ENCODE assay signal across 21 mouse cellular contexts in genomic region chr2:7552887-7553286, GRCm38 (mm10). TPM values are rescaled to one million over a fixed set of nuclear protein-coding genes. Genes with fewer than 3 reads are reported as not detected.
DNase-seq lines count a peak whose midpoint lies in the region; ATAC-seq lines count a peak whose summit lies in the region.
"Had no signal": no experiment of that assay in that cellular context is flagged by ENCODE, and none has a peak within 500 bp of the region (broad histone marks: within the 10 kb centered on the region; RNA-seq: fewer than 3 reads in every experiment).

No protein-coding gene starts in this region.

- no peaks in the 10 kb centered on the region for H3K36me3 ChIP-seq in kidney, embryonic 14.5 days (ENCODE audit: control insufficient read depth, insufficient read depth, low read length)
- H3K36me3 ChIP-seq in intestine, embryonic 16.5 days (ENCODE audit: control insufficient read depth, insufficient read depth, low read length), result no peaks in the 10 kb centered on the region
- no peaks in the 10 kb centered on the region for H3K36me3 ChIP-seq in kidney, embryonic 16.5 days (ENCODE audit: insufficient read depth, low read length)
- no peaks in the 10 kb centered on the region for H3K36me3 ChIP-seq in forebrain, embryonic 10.5 days (replicated peaks)
- no peaks in the 10 kb centered on the region for H3K36me3 ChIP-seq in hindbrain, embryonic 12.5 days
- H3K36me3 ChIP-seq: embryonic facial prominence, embryonic 12.5 days; heart, embryonic 15.5 days; limb, embryonic 12.5 days; liver, embryonic 12.5 days; midbrain, embryonic 13.5 days had no signal

- no peak overlapping the region for H3K9ac ChIP-seq in kidney, embryonic 14.5 days (ENCODE audit: low read depth, low read length)
- no peak overlapping the region for H3K9ac ChIP-seq in intestine, embryonic 16.5 days (ENCODE audit: low read depth, low read length)
- no peak overlapping the region for H3K9ac ChIP-seq in kidney, embryonic 16.5 days (replicated peaks; ENCODE audit: low read length)
- H3K9ac ChIP-seq in hindbrain, embryonic 12.5 days, result no peak overlapping the region
- H3K9ac ChIP-seq: embryonic facial prominence, embryonic 12.5 days; forebrain, embryonic 13.5 days; heart, embryonic 15.5 days; hindbrain, embryonic 14.5 days; limb, embryonic 12.5 days; liver, embryonic 12.5 days; midbrain, embryonic 13.5 days had no signal

- H3K9me3 ChIP-seq in kidney, embryonic 14.5 days (ENCODE audit: control insufficient read depth, low read length), result no peaks in the 10 kb centered on the region
- H3K9me3 ChIP-seq in intestine, embryonic 16.5 days (ENCODE audit: control insufficient read depth, low read length), result no peaks in the 10 kb centered on the region
- H3K9me3 ChIP-seq in kidney, embryonic 16.5 days (ENCODE audit: low read length), result no peaks in the 10 kb centered on the region
- H3K9me3 ChIP-seq in forebrain, embryonic 10.5 days, result no peaks in the 10 kb centered on the region
- no peaks in the 10 kb centered on the region for H3K9me3 ChIP-seq in hindbrain, embryonic 12.5 days (replicated peaks)
- H3K9me3 ChIP-seq: embryonic facial prominence, embryonic 12.5 days; forebrain, embryonic 13.5 days; heart, embryonic 15.5 days; limb, embryonic 12.5 days; liver, embryonic 12.5 days; midbrain, embryonic 13.5 days had no signal

- ATAC-seq in kidney, embryonic 14.5 days (ENCODE audit: low FRiP score, low TSS enrichment), result no peak
- ATAC-seq in intestine, embryonic 16.5 days, result peak; percentile 79
- peak; percentile 85 for ATAC-seq in kidney, embryonic 16.5 days (ENCODE audit: low FRiP score, low TSS enrichment)
- ATAC-seq in hindbrain, embryonic 12.5 days (ENCODE audit: low FRiP score), result no peak
- ATAC-seq: forebrain, embryonic 13.5 days; liver, embryonic 12.5 days; midbrain, embryonic 13.5 days had no signal

- H3K27me3 ChIP-seq in kidney, embryonic 14.5 days (ENCODE audit: control insufficient read depth, insufficient read depth, low read length), result no peaks in the 10 kb centered on the region
- no peaks in the 10 kb centered on the region for H3K27me3 ChIP-seq in intestine, embryonic 16.5 days (replicated peaks; ENCODE audit: control insufficient read depth, insufficient read depth, low read length)
- H3K27me3 ChIP-seq in kidney, embryonic 16.5 days (ENCODE audit: insufficient read depth, low read length), result no peaks in the 10 kb centered on the region
- H3K27me3 ChIP-seq in forebrain, embryonic 10.5 days (ENCODE audit: poor library complexity, severe bottlenecking), result no peaks in the 10 kb centered on the region
- no peaks in the 10 kb centered on the region for H3K27me3 ChIP-seq in hindbrain, embryonic 12.5 days
- H3K27me3 ChIP-seq: embryonic facial prominence, embryonic 12.5 days; forebrain, embryonic 13.5 days; heart, embryonic 15.5 days; limb, embryonic 12.5 days; liver, embryonic 12.5 days; midbrain, embryonic 13.5 days had no signal

- H3K27ac ChIP-seq in kidney, embryonic 14.5 days (ENCODE audit: low read depth, low read length), result no peak overlapping the region
- no peak overlapping the region for H3K27ac ChIP-seq in intestine, embryonic 16.5 days (ENCODE audit: low read length)
- H3K27ac ChIP-seq in kidney, embryonic 16.5 days (ENCODE audit: low read length), result no peak overlapping the region
- no peak overlapping the region for H3K27ac ChIP-seq in forebrain, embryonic 10.5 days
- H3K27ac ChIP-seq in hindbrain, embryonic 12.5 days, result no peak overlapping the region
- H3K27ac ChIP-seq: embryonic facial prominence, embryonic 12.5 days; forebrain, embryonic 13.5 days; heart, embryonic 15.5 days; hindbrain, embryonic 14.5 days; limb, embryonic 12.5 days; liver, embryonic 12.5 days; midbrain, embryonic 13.5 days had no signal

- no peak overlapping the region for H3K4me3 ChIP-seq in kidney, embryonic 14.5 days (ENCODE audit: low read length)
- no peak overlapping the region for H3K4me3 ChIP-seq in intestine, embryonic 16.5 days (ENCODE audit: low read length)
- no peak overlapping the region for H3K4me3 ChIP-seq in kidney, embryonic 16.5 days (ENCODE audit: low read length)
- H3K4me3 ChIP-seq in forebrain, embryonic 10.5 days, result no peak overlapping the region
- H3K4me3 ChIP-seq in hindbrain, embryonic 12.5 days, result no peak overlapping the region
- H3K4me3 ChIP-seq: embryonic facial prominence, embryonic 12.5 days; forebrain, embryonic 13.5 days; heart, embryonic 15.5 days; limb, embryonic 12.5 days; liver, embryonic 12.5 days; midbrain, embryonic 13.5 days had no signal

- no peaks in the 10 kb centered on the region for H3K4me1 ChIP-seq in kidney, embryonic 14.5 days (ENCODE audit: control insufficient read depth, insufficient read depth, low read length)
- H3K4me1 ChIP-seq in intestine, embryonic 16.5 days (ENCODE audit: control insufficient read depth, insufficient read depth, low read length), result no peaks in the 10 kb centered on the region
- H3K4me1 ChIP-seq in kidney, embryonic 16.5 days (ENCODE audit: insufficient read depth, low read length), result no peaks in the 10 kb centered on the region
- H3K4me1 ChIP-seq in forebrain, embryonic 10.5 days, result no peaks in the 10 kb centered on the region
- H3K4me1 ChIP-seq in hindbrain, embryonic 12.5 days, result no peaks in the 10 kb centered on the region
- H3K4me1 ChIP-seq: embryonic facial prominence, embryonic 12.5 days; heart, embryonic 15.5 days; limb, embryonic 12.5 days; liver, embryonic 12.5 days; midbrain, embryonic 13.5 days had no signal

- peak; percentile 61 for DNase-seq in kidney, adult 11 months
- DNase-seq in kidney, postnatal 4 days, result peak; percentile 54 to 68
- no peak for DNase-seq in forebrain, embryonic 10.5 days (ENCODE audit: extremely low spot score, low spot score)
- no peak for DNase-seq in embryo, embryonic 10 days (ENCODE audit: low spot score)
- DNase-seq: adrenal gland, adult 8-10 months; cerebellum, adult 11 months; cerebellum, adult 9-11 months; heart, postnatal 36 days; lung, adult 2 months; lung, postnatal 14 days had no signal

- no peak overlapping the region for H3K4me2 ChIP-seq in kidney, embryonic 14.5 days (replicated peaks; ENCODE audit: low read depth, low read length)
- H3K4me2 ChIP-seq in intestine, embryonic 16.5 days (ENCODE audit: low read depth, low read length), result no peak overlapping the region
- H3K4me2 ChIP-seq in kidney, embryonic 16.5 days (replicated peaks; ENCODE audit: low read depth, low read length), result no peak overlapping the region
- H3K4me2 ChIP-seq in hindbrain, embryonic 12.5 days (replicated peaks), result no peak overlapping the region
- H3K4me2 ChIP-seq: embryonic facial prominence, embryonic 12.5 days; forebrain, embryonic 13.5 days; heart, embryonic 15.5 days; hindbrain, embryonic 14.5 days; limb, embryonic 12.5 days; liver, embryonic 12.5 days; midbrain, embryonic 13.5 days had no signal

- WGBS in kidney, embryonic 14.5 days, result 76% methylated on average over 3 of the region's 3 CpGs
- 53% methylated on average over 3 of the region's 3 CpGs for WGBS in intestine, embryonic 16.5 days
- WGBS in kidney, embryonic 16.5 days, result 60% methylated on average over 3 of the region's 3 CpGs
- 82% methylated on average over 3 of the region's 3 CpGs for WGBS in forebrain, embryonic 10.5 days
- WGBS in hindbrain, embryonic 12.5 days, result 88% methylated on average over 3 of the region's 3 CpGs

RNA-seq across cellular contexts. Expression of gene Celf2, which starts 43.5 kb away (rescaled TPM):
- 12.3 TPM in 2 replicates for polyA plus RNA-seq in kidney, embryonic 14.5 days (2014; fragmentation: Nextera tagmentation; extraction: Ambion mirVana)
- 33.1 and 35.4 TPM in 2 replicates for polyA plus RNA-seq in intestine, embryonic 16.5 days (2015; fragmentation: Nextera tagmentation; extraction: Ambion mirVana)
- polyA plus RNA-seq in kidney, embryonic 16.5 days (2015; fragmentation: Nextera tagmentation; extraction: Ambion mirVana), result 15.9 and 16.5 TPM in 2 replicates
- 57.0 and 58.2 TPM in 2 replicates for polyA plus RNA-seq in forebrain, embryonic 10.5 days (2016; fragmentation: Nextera tagmentation; extraction: Ambion mirVana)
- 108 and 118 TPM in 2 replicates for polyA plus RNA-seq in hindbrain, embryonic 12.5 days (2016; fragmentation: Nextera tagmentation; extraction: Ambion mirVana)

Comparison
In these comparisons a context has a peak if more than half of its experiments do, and no peak if none do; other contexts are left out.
1. ATAC-seq: peak in intestine, embryonic 16.5 days (single experiment) and kidney, embryonic 16.5 days (single experiment); none in kidney, embryonic 14.5 days (single experiment) and hindbrain, embryonic 12.5 days (single experiment).
2. DNase-seq: peak in kidney, adult 11 months (single experiment) and kidney, postnatal 4 days (2 of 2); none in forebrain, embryonic 10.5 days (single experiment) and embryo, embryonic 10 days (single experiment).